Mouse (Mus musculus) frontal cortex, adult (tissue): ENCODE measurements around the gene Amy2a1.
"Not testable (repeated sequence)": the region's sequence is repeated elsewhere in the genome, so short reads cannot be mapped to it uniquely, and the experiment has no call there.

Source experiments
- ATAC-seq: cut with Nextera tagmentation; 2 replicates; pipeline ENCODE4 v1.9.2; 2017; ENCODE audit warnings: mild to moderate bottlenecking, moderate library complexity, mixed read lengths; ENCODE audit not compliant: low TSS enrichment

Amy2a1 gene

GRCm38 (mm10) chr3:113532328-113532727, at the start of gene Amy2a1:
Amy2a1 (minus strand) TSS chr3:113532428.
- ATAC-seq: not testable (repeated sequence)

- ATAC-seq: no peak
These were observed 42.4 kb upstream of the Amy2a1 start for GRCm38 (mm10) chr3:113574578-113574977.

- ATAC-seq: no peak
These were observed 41.9 kb upstream of the Amy2a1 start for GRCm38 (mm10) chr3:113574138-113574537.

GRCm38 (mm10) chr3:113572158-113572557, 39.9 kb upstream of the Amy2a1 start:
- ATAC-seq: no peak

GRCm38 (mm10) chr3:113539692-113540091, 7.5 kb upstream of the Amy2a1 start:
- no peak for ATAC-seq
